Mouse (Mus musculus): Measurements from ENCODE around the gene Adamtsl2.

DNA sequence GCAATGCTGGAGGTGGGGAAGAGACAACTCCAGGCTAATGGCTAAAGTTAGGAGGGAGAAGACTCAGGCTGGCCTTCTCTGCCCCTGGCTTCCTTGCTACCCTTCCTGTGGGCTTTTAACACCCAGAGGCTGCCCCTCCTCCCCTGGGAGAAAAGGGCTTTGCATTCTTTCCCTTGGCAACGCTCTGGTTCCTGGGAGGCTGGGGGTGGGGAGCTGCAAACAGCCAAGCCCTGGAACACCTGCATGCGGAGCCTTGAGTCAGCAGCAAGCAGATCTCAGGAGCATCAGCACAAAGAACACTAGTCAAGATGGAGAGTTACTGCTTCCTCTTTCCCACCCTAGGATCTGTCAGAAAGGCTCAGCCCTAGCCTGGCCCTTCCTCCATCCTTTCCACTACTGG lies 70.3 kb downstream of the Adamtsl2 start:
- TF ChIP-seq MAFK (IDR thresholded peaks at IDR 0.05; ENCODE audit: insufficient read depth, low read depth, low read length) (no peak), HCFC1 (IDR thresholded peaks at IDR 0.05; ENCODE audit: borderline replicate concordance, insufficient read depth, low read length) (no peak), CHD2 (IDR thresholded peaks at IDR 0.05; ENCODE audit: low read depth, low read length) (no peak), ZC3H11A (IDR thresholded peaks at IDR 0.05; ENCODE audit: borderline replicate concordance, low read depth, low read length) (no peak), ZNF384 (IDR thresholded peaks at IDR 0.05; ENCODE audit: low read depth, low read length) (no peak)
